Mouse (Mus musculus) intestine, embryonic 14.5 days (tissue): ENCODE data around the gene Aars2. TPM values are rescaled to one million over a fixed set of nuclear protein-coding genes. Genes with fewer than 3 reads are reported as not detected.

Experiments
- ATAC-seq: fragments of 200-750 bp; cut with Nextera tagmentation; replicated peaks from 2 replicates; pipeline ENCODE4 v1.8.0; 2017; ENCODE audit warnings: low read depth, moderate number of reproducible peaks, moderate TSS enrichment, moderate library complexity; ENCODE audit not compliant: low FRiP score, low TSS enrichment
- DNase-seq: peaks from one replicate; pipeline ENCODE4 v3.0.0-alpha.2; 2018; ENCODE audit warnings: low spot score
- H3K27ac ChIP-seq: fragments of 300-500 bp; sonication (generic); 2 replicates; pipeline ENCODE4 v1.5.1; 2014; ENCODE audit warnings: low read depth, mild to moderate bottlenecking, control low read depth
- H3K27me3 ChIP-seq: fragments of 300-500 bp; sonication (generic); replicated peaks from 2 replicates; pipeline ENCODE4 v1.6.1; 2014; ENCODE audit warnings: low read length, control low read depth; ENCODE audit not compliant: control insufficient read depth, insufficient read depth
- H3K36me3 ChIP-seq: fragments of 300-500 bp; sonication (generic); 2 replicates; pipeline ENCODE4 v1.6.1; 2014; ENCODE audit warnings: low read length, control low read depth; ENCODE audit not compliant: control insufficient read depth, insufficient read depth
- H3K4me1 ChIP-seq: fragments of 300-500 bp; sonication (generic); replicated peaks from 2 replicates; pipeline ENCODE4 v1.6.1; 2014; ENCODE audit warnings: low read length, control low read depth, mixed read lengths; ENCODE audit not compliant: control insufficient read depth, insufficient read depth
- H3K4me2 ChIP-seq: fragments of 300-500 bp; sonication (generic); 2 replicates; pipeline ENCODE4 v1.6.1; 2014; ENCODE audit warnings: low read length
- H3K4me3 ChIP-seq: fragments of 300-500 bp; sonication (generic); 2 replicates; pipeline ENCODE4 v1.5.1; 2014; ENCODE audit warnings: low read depth, low read length, control low read depth, mixed read lengths
- H3K9ac ChIP-seq: fragments of 300-500 bp; sonication (generic); 2 replicates; pipeline ENCODE4 v1.6.1; 2014; ENCODE audit warnings: mild to moderate bottlenecking, low read length
- H3K9me3 ChIP-seq: fragments of 300-500 bp; sonication (generic); 2 replicates; pipeline ENCODE4 v1.6.1; 2016; ENCODE audit warnings: low read length, control low read depth; ENCODE audit not compliant: control insufficient read depth
- WGBS: fragments of 180-500 bp; shearing (Covaris S2); extraction: QIAGEN DNeasy Blood & Tissue Kit; methylation state at CpG from one replicate; pipeline ENCODE4 v1.1.7; 2014; 5-methylcytosine and 5-hydroxymethylcytosine counted together
- polyA plus RNA-seq: library from polyadenylated mRNA; unstranded; fragments of >200 nt; fragmentation: Nextera tagmentation; extraction: Ambion mirVana; gene quantifications from 2 replicates; pipeline ENCODE4 v1.2.1, GENCODE M21; 2014

Gene Aars2
- polyA plus RNA-seq, 1 experiment from 2014 or later, result 17.3 TPM

DNA sequence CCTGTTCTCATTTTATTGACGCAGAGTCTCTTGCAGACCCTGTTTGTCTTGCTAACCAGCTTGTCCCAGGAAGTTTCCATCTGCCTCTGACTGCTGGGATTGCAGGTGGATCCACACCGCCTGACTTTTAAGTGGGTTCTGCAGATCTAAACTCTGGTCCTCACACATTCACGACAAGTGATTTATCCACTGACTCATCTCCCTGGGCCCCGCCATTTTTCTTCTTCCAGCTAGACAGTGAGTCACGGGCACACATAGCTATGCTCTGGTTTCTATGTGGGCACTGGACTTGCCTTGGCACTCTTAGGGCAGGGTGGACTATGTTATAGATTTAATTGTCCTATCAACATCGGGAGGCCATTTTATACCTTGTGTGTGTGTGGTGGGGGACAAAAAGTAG is 16.9 kb upstream of the Aars2 start:
- DNase-seq (no peak), ATAC-seq (no peak)
- 0 out of 2 replicates have a peak, but pooled peaks cover 7% of the 10 kb centered on the region for H3K4me1 ChIP-seq
- H3K27me3 ChIP-seq, result no peaks in the 10 kb centered on the region
- H3K9me3 ChIP-seq, result no peaks in the 10 kb centered on the region
- 82% methylated on average over 6 of the region's 6 CpGs for whole genome bisulfite sequencing
- no peak overlapping the region for H3K4me3 ChIP-seq
- H3K36me3 ChIP-seq, result no peaks in the 10 kb centered on the region
- no peak overlapping the region for H3K9ac ChIP-seq
- H3K4me2 ChIP-seq, result no peak overlapping the region
- no peak overlapping the region for H3K27ac ChIP-seq

DNA sequence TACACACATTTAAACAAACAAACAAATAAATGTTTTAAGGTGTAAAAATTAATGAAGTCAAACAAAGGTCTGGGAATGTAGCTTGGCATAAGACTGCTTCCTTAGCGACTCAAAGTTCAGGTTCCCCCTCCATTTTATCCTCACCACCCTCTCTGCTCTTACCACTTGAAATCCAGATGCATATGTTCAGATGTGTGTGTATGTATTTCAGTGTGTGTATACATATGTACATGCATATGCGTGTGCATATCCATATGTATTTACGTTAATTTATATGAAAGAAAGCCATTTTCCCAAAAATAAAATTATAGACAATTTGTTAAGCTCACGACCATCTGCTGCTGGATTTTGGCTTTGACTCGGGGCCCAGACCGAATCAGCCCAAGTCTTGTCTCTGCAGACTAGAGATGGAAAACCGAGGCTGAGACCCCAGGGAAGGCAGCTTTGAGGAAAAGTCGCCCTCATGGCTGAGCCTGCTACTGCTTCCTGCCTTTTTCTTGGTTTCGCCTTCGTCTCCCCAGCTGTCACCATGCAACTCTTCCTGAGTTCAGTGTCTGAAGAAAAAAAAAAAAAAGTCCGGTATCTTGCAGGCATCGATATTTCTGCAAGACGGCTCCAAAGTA is 16.0 kb upstream of the Aars2 start:
- ATAC-seq, result no peak
- H3K27me3 ChIP-seq, result no peaks in the 10 kb centered on the region
- H3K36me3 ChIP-seq, result no peaks in the 10 kb centered on the region
- WGBS, result 61% methylated on average over 13 of the region's 13 CpGs
- DNase-seq, result no peak
- H3K4me3 ChIP-seq, result no peak overlapping the region
- H3K27ac ChIP-seq, result no peak overlapping the region
- H3K9me3 ChIP-seq, result no peaks in the 10 kb centered on the region
- H3K9ac ChIP-seq, result no peak overlapping the region
- H3K4me1 ChIP-seq, result 0 out of 2 replicates have a peak, but pooled peaks cover 7% of the 10 kb centered on the region
- H3K4me2 ChIP-seq, result no peak overlapping the region

DNA sequence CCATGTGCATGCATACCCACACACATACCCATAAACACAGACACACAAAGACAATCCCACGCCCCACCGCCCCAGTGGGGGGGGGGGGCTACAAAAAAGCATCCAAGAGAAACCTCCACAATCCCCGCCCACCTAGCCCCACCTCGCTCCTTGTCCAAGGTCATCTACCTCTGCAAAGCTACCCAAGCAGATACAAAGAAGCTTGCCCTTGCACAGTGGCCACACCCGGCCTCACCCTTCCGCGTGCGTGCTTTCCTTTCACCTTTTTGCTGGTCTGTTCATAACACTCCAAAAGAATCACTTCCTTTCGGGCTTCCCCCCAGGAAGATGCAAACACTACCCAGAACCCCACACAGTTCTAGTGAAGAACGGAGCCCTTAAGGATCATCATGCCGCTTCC is 11.2 kb upstream of the Aars2 start:
- ATAC-seq (no peak), DNase-seq (no peak)
- Histone ChIP-seq H3K27me3 (no peaks in the 10 kb centered on the region), H3K4me2 (no peak overlapping the region), H3K27ac (no peak overlapping the region), H3K4me3 (no peak overlapping the region), H3K9ac (no peak overlapping the region), H3K4me1 (0 out of 2 replicates have a peak, but pooled peaks cover 7% of the 10 kb centered on the region), H3K36me3 (no peaks in the 10 kb centered on the region), H3K9me3 (no peaks in the 10 kb centered on the region)
- WGBS, result 73% methylated on average over 11 of the region's 11 CpGs

DNA sequence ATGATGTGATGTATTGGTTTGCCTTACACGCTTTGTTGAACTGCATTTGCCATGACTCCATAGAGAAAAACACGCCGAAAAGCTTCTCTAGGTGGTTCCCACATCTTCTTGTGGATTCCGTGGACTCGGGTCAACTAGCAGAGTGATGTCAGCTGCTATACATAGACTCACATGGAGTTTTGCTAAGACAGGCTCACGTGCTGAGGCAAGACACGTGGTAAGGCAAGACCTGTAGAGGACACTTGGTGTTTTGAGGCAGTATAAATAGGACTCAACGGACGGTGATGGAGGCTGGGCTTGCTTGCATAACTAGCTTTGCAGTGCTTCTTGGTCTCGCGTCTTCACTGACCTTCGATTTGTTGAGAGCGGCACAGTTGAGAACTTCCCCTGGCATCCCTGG is 8.2 kb upstream of the Aars2 start:
- no peak overlapping the region for H3K4me2 ChIP-seq
- no peak overlapping the region for H3K27ac ChIP-seq
- no peak for ATAC-seq
- no peak overlapping the region for H3K4me3 ChIP-seq
- WGBS, result 84% methylated on average over 13 of the region's 13 CpGs
- no peaks in the 10 kb centered on the region for H3K9me3 ChIP-seq
- DNase-seq, result no peak
- no peaks in the 10 kb centered on the region for H3K27me3 ChIP-seq
- 0 out of 2 replicates have a peak, but pooled peaks cover under 1% of the 10 kb centered on the region for H3K4me1 ChIP-seq
- H3K36me3 ChIP-seq, result no peaks in the 10 kb centered on the region
- no peak overlapping the region for H3K9ac ChIP-seq

DNA sequence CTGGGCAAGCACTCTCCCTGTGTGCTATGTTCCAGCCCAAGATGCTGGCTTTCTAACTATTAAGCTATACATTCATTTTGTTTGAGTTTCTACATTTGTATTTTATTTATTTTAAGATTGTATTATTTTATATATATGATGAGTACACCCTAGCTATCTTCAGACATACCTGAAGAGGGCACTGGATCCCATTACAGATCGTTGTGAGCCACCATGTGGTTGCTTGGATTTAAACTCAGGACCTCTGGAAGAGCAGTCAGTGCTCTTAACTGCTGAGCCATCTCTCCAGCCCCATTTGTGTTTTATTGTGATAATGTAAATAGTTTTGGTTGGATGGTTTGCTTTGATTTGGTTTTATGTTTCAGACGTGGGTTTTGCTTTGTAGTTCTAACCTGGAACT is 7.1 kb upstream of the Aars2 start:
- no peaks in the 10 kb centered on the region for H3K27me3 ChIP-seq
- no peak overlapping the region for H3K4me3 ChIP-seq
- H3K4me2 ChIP-seq, result no peak overlapping the region
- WGBS, result 36% methylated on average over 2 of the region's 2 CpGs
- ATAC-seq, result no peak
- H3K9me3 ChIP-seq, result no peaks in the 10 kb centered on the region
- 0 out of 2 replicates have a peak, but pooled peaks cover 3% of the 10 kb centered on the region for H3K4me1 ChIP-seq
- H3K9ac ChIP-seq, result no peak overlapping the region
- no peak for DNase-seq
- H3K36me3 ChIP-seq, result no peaks in the 10 kb centered on the region
- no peak overlapping the region for H3K27ac ChIP-seq

DNA sequence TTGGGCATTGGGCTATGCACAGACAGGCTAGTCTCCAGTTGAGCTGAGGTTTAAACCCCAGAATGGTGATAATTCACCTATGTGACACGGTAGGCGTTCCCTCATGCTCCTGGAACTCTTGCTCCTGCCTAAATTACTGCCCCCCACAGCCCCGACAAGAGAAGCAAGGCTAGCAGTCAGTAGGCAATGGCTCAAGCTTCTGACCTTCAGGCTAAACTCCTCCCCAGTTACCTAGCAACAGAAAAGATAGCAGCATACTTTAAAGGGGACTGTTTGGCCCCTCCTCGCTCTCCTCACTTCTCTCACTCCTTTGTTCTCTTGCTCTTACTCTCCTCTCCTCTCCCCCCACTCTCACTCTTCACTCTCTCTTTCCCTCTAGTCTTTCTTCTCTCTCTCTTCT is 5.7 kb upstream of the Aars2 start:
- H3K27me3 ChIP-seq, result no peaks in the 10 kb centered on the region
- H3K9me3 ChIP-seq, result no peaks in the 10 kb centered on the region
- no peak overlapping the region for H3K4me2 ChIP-seq
- no peak overlapping the region for H3K9ac ChIP-seq
- H3K36me3 ChIP-seq, result no peaks in the 10 kb centered on the region
- no peak overlapping the region for H3K4me3 ChIP-seq
- DNase-seq, result no peak
- no peak overlapping the region for H3K27ac ChIP-seq
- H3K4me1 ChIP-seq, result 0 out of 2 replicates have a peak, but pooled peaks cover 3% of the 10 kb centered on the region
- 27% methylated on average over 4 of the region's 4 CpGs for WGBS
- ATAC-seq, result no peak

DNA sequence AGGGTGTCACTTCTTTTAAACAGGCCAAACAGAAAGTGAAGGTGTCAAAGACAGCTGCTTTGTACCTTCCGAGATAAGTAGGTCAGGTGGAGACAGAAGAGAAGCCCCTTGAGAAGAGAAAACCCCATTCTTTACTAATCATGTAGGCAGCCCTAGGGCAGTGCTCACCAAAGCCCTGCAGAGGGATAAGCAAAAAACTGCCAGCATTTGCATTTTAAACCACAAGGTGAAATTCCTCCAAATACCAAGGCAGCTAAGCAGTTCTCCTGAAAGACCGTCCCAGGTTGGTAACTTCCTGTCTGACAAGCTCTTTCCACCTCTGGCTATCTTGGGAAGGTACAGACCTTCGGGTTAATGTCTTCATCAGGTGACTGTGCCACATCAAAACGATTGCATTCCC is 4.3 kb upstream of the Aars2 start:
- no peaks in the 10 kb centered on the region for H3K36me3 ChIP-seq
- peaks cover 6% of the 10 kb centered on the region; the same call in 1 of the 2 replicates for H3K4me1 ChIP-seq
- H3K27ac ChIP-seq, result no peak overlapping the region
- H3K27me3 ChIP-seq, result no peaks in the 10 kb centered on the region
- no peak overlapping the region for H3K9ac ChIP-seq
- DNase-seq (no peak), ATAC-seq (no peak)
- 56% methylated on average over 4 of the region's 4 CpGs for WGBS
- H3K9me3 ChIP-seq, result no peaks in the 10 kb centered on the region
- no peak overlapping the region for H3K4me3 ChIP-seq
- no peak overlapping the region for H3K4me2 ChIP-seq

DNA sequence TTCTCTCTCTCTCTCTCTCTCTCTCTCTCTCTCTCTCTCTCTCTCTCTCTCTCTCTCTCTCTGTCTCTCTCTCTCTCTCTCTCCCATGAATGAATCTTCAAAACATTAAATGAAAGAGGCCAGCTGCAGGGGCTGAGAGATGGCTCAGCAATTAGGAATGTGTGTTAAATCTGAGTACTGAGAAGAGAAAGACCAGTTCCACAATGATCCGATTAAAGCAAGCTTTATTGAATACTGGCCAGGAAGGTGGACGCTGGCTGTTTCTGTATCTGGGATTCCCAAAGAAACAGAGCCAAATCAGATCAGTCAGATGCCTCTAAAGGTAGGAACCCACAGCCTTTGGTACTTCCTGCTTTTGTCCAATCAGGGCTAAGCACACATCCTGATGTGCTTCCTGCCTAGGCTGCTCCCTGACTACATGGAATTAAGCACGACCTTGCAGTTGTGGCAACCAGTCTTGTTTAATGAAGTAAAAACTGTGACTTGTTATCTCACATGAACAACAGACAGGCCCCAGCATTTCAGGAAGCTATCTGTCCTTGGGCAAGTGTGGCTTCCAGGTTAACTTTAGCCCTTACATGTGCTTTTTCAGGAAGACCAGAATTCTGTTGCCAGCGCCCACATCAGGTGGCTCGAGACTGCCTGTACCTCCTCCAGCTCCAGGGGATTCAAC is 3.2 kb upstream of the Aars2 start:
- Histone ChIP-seq H3K36me3 (no peaks in the 10 kb centered on the region), H3K9me3 (no peaks in the 10 kb centered on the region), H3K4me3 (no peak overlapping the region), H3K27me3 (no peaks in the 10 kb centered on the region), H3K9ac (no peak overlapping the region), H3K4me1 (peaks cover 6% of the 10 kb centered on the region; the same call in 1 of the 2 replicates), H3K4me2 (no peak overlapping the region), H3K27ac (no peak overlapping the region)
- 48% methylated on average over 5 of the region's 5 CpGs for WGBS
- DNase-seq (no peak), ATAC-seq (no peak)
